Mouse (Mus musculus) gastrocnemius, postnatal 36 days (tissue): ENCODE measurements at regions not wholly inside any gene's neighbourhood (a gene's known extent, or its start where the extent isn't known, plus 50 kb on each side); places are given as distances from the start of the nearest gene placed in this dataset.
A peak's percentile ranks its signal among the peaks of the same experiment; 100 is the strongest.
"Not testable (repeated sequence)": the region's sequence is repeated elsewhere in the genome, so short reads cannot be mapped to it uniquely, and the experiment has no call there.

ENCODE experiments used
- DNase-seq, 2 experiments: peaks; one replicate each; pipeline ENCODE4 v3.0.0; 2022
- intact Hi-C: fragments of 180-260 bp; cut with DNase I; formaldehyde crosslinking; loops from one replicate; pipeline ENCODE4 v1.15.1; 2025

DNA sequence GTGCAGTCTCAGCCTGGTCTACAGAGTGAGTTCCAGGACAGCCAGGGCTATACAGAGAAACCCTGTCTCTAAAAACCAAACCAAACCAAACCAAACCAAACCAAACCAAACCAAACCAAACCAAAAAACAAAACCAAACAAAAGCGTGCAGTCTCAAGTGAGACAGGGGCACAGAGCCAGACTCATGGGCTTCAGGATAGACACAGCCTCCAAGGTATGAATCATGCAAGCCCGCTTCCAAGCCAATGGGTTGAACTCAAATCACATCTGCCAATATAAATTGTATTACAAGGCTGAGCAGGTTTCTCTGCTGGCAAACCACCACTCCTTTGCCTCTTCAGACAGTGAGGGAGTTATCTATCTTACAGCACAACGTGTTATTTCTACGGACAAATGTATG, 168.5 kb upstream of the Serp2 start:
- intact Hi-C loops = not testable (repeated sequence)

DNA sequence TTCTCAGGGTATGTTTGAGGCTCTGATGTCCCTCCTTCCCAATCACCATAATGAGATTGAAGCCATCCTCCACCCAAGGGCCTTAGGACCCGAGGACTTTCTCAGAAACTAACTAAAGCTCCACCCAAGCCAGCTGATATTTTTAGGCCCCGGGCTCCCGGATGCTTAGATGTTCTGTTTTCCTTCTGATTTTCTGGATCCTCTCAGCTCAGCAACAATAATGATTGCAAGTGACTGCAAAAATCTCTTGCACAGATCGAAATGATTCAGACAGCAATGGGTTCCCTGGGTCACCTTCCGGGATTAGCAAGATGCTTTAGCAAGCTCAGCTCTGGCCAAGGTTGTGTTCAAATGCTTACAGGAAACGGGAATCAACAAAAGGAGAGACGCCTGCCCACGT, 168.1 kb upstream of the Serp2 start:
- DNase-seq = no peak
- intact Hi-C loops = no loop called here

More for the DNA sequence above, 168.5 kb upstream of the Serp2 start:
- DNase-seq = peak in 1 of 2 experiments; percentile 58

DNA sequence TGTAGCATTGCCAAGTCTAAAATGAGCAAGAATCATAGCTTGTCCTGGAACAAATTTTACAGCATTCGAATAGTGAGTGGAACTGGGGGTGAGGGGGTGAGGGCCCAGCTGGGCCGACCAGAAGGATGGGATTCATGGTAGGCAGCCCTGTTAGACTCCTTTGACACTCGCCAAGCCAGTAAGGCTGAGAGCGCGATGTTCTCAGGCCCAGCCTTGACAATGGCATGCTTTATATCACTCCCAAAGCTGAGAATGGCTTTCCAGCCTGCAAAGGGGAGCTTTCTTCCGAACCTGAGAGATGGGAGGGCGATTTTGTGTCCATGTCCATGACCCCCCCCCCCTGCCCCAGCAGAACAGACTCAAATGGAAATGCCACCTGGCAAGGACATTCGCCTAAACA, 167.7 kb upstream of the Serp2 start:
- no peak for DNase-seq
- intact Hi-C loops = no loop called here

DNA sequence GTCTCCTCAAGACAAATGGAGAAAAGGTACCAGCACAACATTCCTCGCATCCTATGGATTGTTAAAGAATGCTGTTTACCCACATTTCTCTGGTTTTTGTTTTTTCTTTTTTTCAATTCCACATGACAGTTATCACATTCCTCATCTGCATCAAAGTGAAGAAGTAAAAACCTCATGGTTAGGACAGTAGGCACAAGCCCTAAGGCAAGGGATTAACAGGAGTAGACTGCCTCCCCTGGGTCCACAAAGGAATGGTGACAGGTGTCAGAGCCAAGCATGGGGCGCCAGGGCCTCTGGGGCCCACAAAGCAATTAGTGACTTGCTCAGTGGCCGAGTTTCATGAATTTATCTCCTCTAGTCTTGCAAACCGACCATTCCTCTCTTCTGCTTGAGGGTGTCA, 166.9 kb upstream of the Serp2 start:
- intact Hi-C loops = no loop called here
- no peak for DNase-seq

DNA sequence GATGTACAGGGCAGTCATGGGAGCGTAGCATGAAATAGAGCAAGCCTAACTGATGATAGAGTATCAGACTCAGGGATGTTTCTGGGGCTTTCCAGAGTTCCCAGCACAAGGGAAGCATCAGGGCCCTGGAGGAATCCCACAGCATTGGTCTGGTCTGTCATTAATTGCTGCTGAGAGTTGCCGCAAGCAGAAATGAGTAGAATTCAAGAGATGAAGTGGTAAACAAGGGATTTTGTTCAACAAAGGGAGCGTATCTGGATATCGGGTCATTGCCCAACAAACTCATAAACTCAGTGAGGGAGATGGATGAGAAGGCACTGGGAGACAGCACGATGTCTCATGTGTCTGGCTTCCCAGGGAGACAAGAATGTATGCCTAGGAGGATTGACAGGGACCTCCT, 165.6 kb upstream of the Serp2 start:
- intact Hi-C loops = no loop called here
- DNase-seq = no peak

DNA sequence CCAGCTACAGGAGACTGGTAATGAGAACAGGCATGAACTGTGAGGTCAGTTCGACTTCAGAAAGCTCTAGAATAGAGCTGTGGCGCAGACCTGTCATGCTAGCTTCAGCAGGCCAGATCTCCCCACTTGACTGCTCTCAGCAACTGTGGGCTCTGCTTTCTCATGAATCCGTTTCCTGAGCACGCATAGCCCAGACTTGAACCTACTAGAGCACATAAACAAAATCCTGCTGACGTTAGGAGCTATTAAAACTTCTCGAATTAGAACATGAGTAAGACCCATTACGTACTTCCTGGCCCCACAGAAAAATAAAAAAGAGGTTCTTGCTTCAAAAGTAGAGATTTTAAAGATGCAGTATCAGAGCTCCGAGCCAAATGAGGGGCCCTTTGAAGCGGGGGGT, 165.1 kb upstream of the Serp2 start:
- intact Hi-C loops = no loop called here

DNA sequence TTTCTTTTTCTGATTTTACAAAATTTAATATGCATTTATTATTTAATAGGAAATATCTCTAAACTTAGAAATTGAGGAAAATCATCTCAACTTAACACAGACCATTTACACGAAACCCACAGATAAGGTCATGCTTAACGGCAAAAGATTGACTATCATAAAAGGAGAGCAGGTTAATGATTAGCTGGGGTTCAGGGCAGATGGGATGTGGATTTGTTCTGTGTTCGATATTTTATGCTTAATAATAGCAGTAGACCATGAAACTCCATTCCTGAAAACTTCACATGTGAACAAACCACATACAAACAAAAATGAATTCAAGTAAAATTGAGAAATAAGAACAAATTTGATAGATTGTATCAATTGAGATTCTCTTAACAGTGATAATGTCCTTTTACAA, 160.4 kb upstream of the Serp2 start:
- intact Hi-C loops = no loop called here
- DNase-seq = no peak

More for the DNA sequence above, 165.1 kb upstream of the Serp2 start:
- DNase-seq = no peak

DNA sequence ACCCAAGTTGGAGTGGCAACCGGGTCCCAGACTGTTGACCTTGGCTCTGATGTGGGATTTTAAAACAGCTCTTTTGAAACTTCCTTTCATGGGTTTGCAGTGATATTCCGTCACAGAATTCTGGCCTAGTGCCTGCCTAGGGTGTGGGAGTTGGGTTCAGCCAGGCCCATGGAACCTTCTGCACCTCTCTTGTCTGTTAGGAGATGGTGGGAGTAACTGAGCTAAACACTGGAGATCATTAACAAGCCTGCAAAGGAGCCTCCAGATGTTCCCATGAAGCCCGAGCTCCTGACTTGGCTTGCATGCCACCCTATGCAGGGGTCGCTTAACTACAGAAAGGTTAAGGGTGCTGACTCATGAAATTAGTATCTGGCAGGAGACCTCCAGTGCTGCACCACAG, 158.0 kb upstream of the Serp2 start:
- DNase-seq = no peak
- intact Hi-C loops = no loop called here

DNA sequence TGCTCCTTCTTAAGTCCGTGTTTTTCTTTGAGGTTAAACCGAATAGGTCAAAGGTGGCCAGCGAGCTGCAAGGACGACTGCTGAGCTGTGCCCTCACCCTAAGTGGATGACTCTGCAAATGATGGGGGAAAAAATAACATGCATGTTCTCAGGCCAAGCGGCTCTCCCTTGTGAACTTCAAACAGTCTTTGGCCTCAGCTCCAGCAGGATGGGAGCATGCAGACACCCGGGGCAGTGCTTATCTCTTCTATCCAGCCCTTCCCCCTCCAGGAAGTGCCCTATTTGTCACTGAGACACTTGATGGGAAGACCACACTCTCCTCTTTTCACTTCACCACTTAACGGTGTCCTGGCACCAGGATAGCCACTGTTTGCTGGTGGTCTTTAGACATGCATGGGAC, 157.3 kb upstream of the Serp2 start:
- intact Hi-C loops = no loop called here

DNA sequence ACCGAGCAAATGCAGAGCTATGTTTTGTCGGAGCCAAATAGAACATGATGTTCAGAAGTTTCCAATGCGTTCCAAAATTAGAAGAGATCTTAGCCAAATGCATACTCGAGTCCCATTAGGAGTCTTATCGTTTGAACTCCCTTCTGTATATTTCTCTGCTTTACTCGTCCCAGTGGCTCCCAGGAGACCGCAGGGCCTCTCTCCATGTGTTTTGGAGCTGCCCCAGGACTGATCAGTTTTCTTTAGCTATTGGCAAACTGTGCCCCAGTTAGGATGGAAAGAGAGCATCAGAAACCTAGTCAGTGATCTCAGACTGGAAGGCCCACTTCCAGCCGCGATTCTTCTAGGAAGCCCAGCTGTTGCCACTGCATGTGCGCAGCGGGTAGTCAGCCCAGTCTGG, 152.0 kb upstream of the Serp2 start:
- peak; percentile 65 to 69 for DNase-seq
- intact Hi-C loops = no loop called here

More for the DNA sequence above, 157.3 kb upstream of the Serp2 start:
- DNase-seq = no peak

DNA sequence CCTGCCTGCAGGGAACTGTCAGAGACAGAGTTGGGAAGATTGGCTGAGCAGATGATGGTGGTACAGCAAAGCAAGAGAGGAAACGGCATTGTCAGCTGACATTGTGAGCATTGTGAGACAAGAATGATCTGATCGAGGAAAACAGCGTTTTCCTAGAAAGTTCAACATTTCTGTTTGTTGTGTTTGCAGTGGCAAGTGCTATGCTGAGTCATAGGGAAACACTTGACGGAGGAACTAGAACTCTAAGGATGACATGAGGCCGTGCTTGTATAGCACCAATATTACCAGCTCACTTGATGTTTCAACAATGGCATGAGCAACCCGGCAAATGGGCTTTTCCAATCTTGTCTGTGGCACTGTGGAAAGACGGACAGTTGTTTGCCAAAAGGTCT, 146.7 kb upstream of the Serp2 start:
- intact Hi-C loops = no loop called here
- DNase-seq = no peak

DNA sequence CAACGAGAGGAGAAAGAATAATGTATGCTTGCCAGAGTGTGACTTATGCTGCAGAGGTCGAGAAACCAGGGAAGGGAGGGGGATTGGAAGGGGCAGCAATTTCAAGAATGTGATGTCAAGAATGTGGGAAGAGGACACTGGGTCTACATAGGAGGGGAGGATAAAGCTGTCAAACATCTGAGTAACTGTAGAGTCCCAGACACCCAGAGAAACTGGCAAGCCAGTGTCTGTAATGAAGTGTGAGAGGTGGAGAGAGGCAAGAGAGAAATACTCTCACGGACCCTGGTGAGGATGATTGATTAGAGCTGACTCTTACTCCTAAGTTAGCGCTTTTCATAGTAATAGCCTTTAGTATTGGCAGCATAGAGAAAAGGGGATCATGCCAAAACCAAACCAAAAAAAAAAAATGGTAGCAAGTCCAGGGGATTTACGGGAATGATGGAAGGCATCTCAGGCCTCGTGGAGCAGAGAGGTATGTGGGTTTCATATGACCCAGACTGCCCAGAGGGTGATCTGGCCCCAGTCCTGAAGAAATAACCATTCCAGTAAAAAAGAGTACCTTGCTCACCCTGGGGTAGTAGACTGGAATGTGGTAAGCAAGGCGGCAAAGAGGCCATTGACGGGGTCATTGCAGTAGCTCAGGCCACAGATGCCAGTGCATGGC, 146.2 kb upstream of the Serp2 start:
- intact Hi-C loops = no loop called here
- DNase-seq = no peak

DNA sequence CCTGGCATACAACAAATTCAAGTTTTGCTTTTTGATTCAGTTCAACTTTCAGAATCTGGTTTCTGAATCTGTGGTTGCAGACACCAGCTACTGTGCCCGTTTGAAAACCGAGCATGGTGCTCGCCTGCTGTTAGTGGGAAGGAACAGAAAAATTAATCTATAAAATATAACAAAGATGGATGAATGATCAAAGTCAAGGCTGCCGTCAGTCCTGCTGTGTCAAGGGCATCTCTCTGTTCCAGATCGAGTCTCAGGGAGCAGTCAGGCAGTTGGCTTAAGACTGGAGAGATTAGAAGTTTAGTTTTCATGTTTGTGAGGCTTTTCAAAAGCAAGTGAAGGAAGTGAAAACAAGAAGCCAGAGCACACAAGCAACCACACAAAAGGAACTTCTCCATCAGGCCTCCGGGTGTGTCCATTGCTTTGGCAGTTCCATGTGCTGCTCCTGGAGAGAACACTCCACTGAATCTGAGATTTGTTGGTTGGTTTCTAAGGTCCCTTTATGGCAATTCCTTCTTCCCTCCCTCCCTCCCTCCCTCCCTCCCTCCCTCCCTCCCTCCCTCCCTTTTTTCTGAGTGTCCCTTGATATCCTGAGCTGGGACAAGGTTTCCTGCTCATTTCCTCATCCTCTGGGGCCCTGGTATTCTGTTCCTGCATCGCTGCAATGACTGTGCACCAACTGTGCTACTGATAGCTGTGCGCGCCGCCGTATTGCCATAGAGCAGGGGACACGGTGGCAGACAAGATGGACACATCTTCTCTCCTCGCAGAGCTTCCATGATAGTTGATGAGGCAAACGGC, 145.4 kb upstream of the Serp2 start:
- intact Hi-C loops = no loop called here
- no peak for DNase-seq

DNA sequence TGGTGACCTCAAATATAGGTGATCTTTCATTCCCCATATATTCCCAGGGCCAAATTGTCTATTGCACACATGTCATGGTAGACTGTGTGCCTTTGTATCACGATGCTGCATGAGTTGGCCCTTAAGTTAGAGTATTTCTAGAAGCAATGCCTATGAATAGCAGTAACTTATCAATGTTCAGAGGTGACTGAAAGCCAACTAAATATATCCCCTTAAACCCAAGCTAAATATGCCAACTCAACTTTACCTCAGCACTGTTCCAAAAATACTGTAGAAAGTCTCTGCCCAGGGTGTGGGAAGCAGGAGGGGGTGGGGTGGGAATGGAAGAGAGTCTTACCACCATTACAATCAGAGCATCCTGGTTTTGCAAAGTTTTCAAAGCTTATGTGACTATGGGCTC, 144.6 kb upstream of the Serp2 start:
- intact Hi-C loops = no loop called here
- DNase-seq = no peak

DNA sequence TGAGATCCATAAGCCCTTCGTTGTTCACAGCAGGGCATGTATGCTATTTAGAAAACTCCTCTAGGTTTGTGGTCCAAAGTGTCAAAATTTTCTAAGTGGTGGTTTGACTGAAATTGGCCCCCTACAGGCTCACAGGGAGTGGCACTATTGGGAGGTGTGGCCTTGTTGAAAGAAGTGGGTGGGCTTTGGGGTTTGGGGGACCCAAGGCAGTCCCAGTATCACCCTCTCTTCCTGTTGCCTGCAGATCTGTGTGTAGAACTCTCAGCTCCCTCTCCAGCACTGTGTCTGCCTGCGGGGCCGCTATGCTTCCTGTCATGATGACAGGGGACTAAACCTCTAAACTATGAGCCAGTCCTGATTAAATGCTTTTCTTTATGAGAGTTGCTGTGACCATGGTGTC, 144.1 kb upstream of the Serp2 start:
- no peak for DNase-seq
- intact Hi-C loops = no loop called here

DNA sequence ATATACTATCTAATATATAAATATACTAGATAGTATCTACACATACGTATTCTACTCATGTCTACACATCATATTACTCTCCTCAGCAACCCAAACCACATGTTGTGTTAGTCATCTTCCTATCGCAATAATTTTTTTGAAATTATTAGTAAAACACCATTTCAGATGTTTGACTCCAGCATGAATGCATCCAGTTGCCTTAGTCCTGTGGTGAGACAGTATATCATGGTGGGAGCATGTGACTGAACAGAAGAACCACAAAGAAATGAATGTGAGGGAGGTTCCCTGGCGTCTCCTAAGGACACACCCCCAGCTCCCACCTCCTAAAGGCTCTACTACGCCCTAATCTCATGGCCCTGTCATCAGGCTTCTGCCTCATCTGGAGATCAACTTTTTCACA, 143.5 kb upstream of the Serp2 start:
- no peak for DNase-seq
- intact Hi-C loops = no loop called here

DNA sequence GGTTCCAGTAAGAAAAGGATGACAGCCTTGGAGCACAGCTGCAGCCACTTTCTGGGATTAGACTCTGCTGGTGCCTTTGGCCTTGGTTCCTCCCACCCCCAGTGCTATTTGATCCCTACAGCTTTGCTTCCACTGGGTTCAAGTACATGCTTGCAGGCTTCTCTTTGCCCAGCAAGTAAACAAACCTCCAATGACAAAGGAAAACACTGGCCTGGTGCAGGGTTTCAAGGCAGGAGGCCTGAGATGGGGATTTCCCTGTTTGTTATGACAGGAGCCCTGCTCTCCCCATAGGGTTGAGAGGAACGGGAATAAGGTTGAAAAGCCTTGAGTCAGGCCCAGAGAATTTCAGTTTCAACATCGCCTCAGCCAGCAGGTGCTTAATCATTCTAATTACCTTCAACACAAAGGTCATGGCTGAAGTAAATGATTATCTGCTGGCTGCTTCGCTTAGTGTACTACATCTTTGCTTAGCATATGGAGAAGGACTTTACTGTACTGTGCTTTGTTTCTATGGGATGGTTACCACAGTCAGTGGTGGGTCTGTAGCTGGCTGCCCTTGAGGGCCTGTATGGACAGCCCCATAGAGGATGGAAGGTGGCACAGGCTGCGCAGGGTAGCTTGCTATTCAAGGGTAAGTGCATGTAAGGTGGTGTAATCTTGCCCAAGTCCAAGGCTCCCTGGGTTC, 142.2 kb upstream of the Serp2 start:
- intact Hi-C loops = no loop called here
- no peak for DNase-seq

DNA sequence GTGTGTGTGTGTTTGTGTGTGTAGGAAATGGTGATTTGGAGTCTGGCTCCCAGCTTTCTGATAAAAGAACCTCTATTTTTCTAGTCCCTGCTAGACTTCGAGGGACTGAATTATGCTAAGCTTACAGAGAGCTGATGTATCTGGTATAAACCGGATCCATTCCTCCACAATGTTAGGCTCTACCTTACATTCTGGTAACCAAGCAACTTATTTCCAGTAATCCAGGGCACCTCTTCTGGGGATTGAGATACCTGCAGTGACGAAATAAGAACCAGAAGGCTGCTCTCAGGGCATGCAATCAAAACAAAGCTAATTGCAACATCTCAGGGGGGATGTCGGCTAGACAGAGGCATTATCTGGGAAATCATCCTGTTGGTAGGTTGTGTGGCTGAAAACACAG, 140.0 kb upstream of the Serp2 start:
- intact Hi-C loops = no loop called here
- DNase-seq = no peak

DNA sequence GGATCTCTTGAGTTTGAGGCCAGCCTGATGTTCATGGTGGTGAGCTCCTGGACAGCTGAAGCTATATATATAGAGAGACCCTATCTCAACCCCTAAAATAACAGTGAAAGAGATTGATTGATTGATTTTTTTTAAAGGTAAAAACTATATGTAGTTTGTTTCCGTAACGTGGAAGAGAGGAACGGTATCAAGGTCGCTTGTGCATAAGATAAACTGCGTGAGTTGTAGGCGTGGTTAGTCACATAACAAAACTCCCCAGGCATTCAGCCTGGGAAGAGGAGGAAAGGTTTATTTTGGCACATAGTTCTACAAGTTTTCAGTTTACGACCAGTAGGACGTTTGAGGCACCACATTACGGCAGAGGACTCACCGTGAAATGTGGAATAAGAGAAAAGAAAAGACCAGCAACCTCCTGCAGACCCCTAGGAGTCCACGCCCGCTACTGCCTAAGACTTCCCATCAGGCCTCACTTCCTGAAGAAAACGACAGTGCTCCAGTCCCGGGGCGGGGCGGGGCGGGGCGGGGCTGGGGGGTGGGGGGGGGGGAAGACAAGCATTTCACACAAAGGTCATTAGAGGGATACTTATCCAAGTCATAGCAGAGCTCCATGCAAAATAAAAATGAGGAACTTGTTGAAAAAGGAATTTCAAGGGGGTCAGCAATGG, 139.1 kb upstream of the Serp2 start:
- DNase-seq = no peak
- intact Hi-C loops = no loop called here

DNA sequence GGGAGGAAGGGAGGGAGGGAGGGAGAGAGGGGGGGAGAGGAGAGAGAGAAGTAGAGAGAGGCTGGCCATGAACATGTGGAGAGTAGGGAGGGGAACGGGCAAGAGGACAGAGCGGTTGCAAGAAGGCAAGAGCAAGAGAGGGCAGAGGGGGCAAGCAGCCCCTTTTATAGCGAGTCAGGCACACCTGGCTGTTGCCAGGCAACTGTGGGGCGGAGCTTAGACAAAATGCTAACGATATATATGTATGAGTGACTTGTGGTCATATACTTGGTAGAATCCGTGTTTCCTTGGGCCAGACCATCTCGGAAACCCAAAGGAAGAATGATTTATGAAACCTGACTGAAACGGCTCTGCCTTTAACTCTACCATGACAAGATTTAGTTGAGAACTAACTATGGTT, 138.2 kb upstream of the Serp2 start:
- intact Hi-C loops = no loop called here
- DNase-seq = no peak
